In genomic region chr17:75406405-75406804, GRCm38 (mm10) we compare ENCODE assay signal across 11 mouse cellular contexts. TPM values are rescaled to one million over a fixed set of nuclear protein-coding genes. Genes with fewer than 3 reads are reported as not detected.
DNase-seq lines count a peak whose midpoint lies in the region; ATAC-seq and TF ChIP-seq lines count a peak whose summit lies in the region.
"Had no signal": no experiment of that assay in that cellular context is flagged by ENCODE, and none has a peak within 500 bp of the region (broad histone marks: within the 10 kb centered on the region; RNA-seq: fewer than 3 reads in every experiment).

No protein-coding gene starts in this region.

- no peaks in the 10 kb centered on the region for H3K9me3 ChIP-seq in intestine, postnatal 0 days (ENCODE audit: control insufficient read depth)
- H3K9me3 ChIP-seq in intestine, embryonic 15.5 days, result no peaks in the 10 kb centered on the region
- H3K9me3 ChIP-seq: forebrain, embryonic 13.5 days; lung, embryonic 15.5 days had no signal

- H3K9ac ChIP-seq in intestine, postnatal 0 days (ENCODE audit: low read depth, low read length), result no peak overlapping the region
- H3K9ac ChIP-seq in intestine, embryonic 15.5 days, result no peak overlapping the region
- H3K9ac ChIP-seq: forebrain, embryonic 13.5 days; lung, embryonic 15.5 days had no signal

- no peaks in the 10 kb centered on the region for H3K36me3 ChIP-seq in intestine, postnatal 0 days (ENCODE audit: control insufficient read depth, insufficient read depth)
- no peaks in the 10 kb centered on the region for H3K36me3 ChIP-seq in intestine, embryonic 15.5 days
- H3K36me3 ChIP-seq: lung, embryonic 15.5 days had no signal

- no peaks in the 10 kb centered on the region for H3K4me1 ChIP-seq in intestine, postnatal 0 days (replicated peaks; ENCODE audit: control insufficient read depth, insufficient read depth, low read length)
- no peaks in the 10 kb centered on the region for H3K4me1 ChIP-seq in intestine, embryonic 15.5 days (replicated peaks)
- H3K4me1 ChIP-seq: forebrain, embryonic 13.5 days; lung, embryonic 15.5 days had no signal

- peak; percentile 33 for DNase-seq in retina, postnatal 1 day
- no peak for DNase-seq in retina, embryonic 14.5 days (ENCODE audit: low spot score)
- DNase-seq in heart, postnatal 10 days, result peak; percentile 36 to 43
- peak; percentile 57 for DNase-seq in lung, postnatal 36 days
- DNase-seq in urinary bladder, adult 2 months (ENCODE audit: low spot score), result no peak
- no peak for DNase-seq in adrenal gland, adult 2 months
- DNase-seq: cerebellum, adult 9-10 months had no signal

- H3K27ac ChIP-seq in intestine, postnatal 0 days (ENCODE audit: low read depth, low read length), result no peak overlapping the region
- no peak overlapping the region for H3K27ac ChIP-seq in intestine, embryonic 15.5 days
- H3K27ac ChIP-seq: forebrain, embryonic 13.5 days; lung, embryonic 15.5 days had no signal

- intact Hi-C loops in heart, postnatal 10 days (cut with DNase I), result loop anchor here (10.0 kb wide), 2 partner anchors 128 to 208 kb away; no protein-coding TSS in a partner anchor

- H3K4me2 ChIP-seq in intestine, postnatal 0 days (replicated peaks; ENCODE audit: low read depth), result no peak overlapping the region
- no peak overlapping the region for H3K4me2 ChIP-seq in intestine, embryonic 15.5 days (replicated peaks)
- H3K4me2 ChIP-seq: forebrain, embryonic 13.5 days; lung, embryonic 15.5 days had no signal

- H3K4me3 ChIP-seq in intestine, postnatal 0 days (ENCODE audit: low read depth, low read length), result no peak overlapping the region
- no peak overlapping the region for H3K4me3 ChIP-seq in intestine, embryonic 15.5 days (replicated peaks)
- H3K4me3 ChIP-seq: forebrain, embryonic 13.5 days; lung, embryonic 15.5 days had no signal

- ATAC-seq in intestine, postnatal 0 days, result no peak
- no peak for ATAC-seq in intestine, embryonic 15.5 days
- ATAC-seq: forebrain, embryonic 13.5 days had no signal

- no peaks in the 10 kb centered on the region for H3K27me3 ChIP-seq in intestine, postnatal 0 days (replicated peaks; ENCODE audit: control insufficient read depth, insufficient read depth, low read length)
- H3K27me3 ChIP-seq in intestine, embryonic 15.5 days (replicated peaks), result no peaks in the 10 kb centered on the region
- H3K27me3 ChIP-seq: forebrain, embryonic 13.5 days; lung, embryonic 15.5 days had no signal

- WGBS in intestine, postnatal 0 days, result 48% methylated on average over 4 of the region's 4 CpGs
- 54% methylated on average over 4 of the region's 4 CpGs for WGBS in intestine, embryonic 15.5 days

- peak; percentile 67 for TF ChIP-seq CTCF in intestine, postnatal 0 days (IDR thresholded peaks at IDR 0.05; ENCODE audit: low read depth)

RNA-seq across cellular contexts. Expression of gene Rasgrp3, which starts 29.3 kb away (rescaled TPM):
- 5.1 and 7.4 TPM in 2 replicates for polyA plus RNA-seq in intestine, postnatal 0 days (2015; fragmentation: Nextera tagmentation; extraction: Ambion mirVana)
- 12.9 and 13.3 TPM in 2 replicates for polyA plus RNA-seq in intestine, embryonic 15.5 days (2015; fragmentation: Nextera tagmentation; extraction: Ambion mirVana)
- total RNA-seq in heart, postnatal 10 days (2021), result 10 to 100 TPM; 46.1 to 67.9 TPM
- polyA plus RNA-seq in urinary bladder, adult 2 months (2012; rRNA removed), result 6.4 and 8.3 TPM in 2 replicates
- total RNA-seq in adrenal gland, adult 2 months (2021), result 10 to 100 TPM; 12.5 to 19.9 TPM
- polyA plus RNA-seq in adrenal gland, adult 2 months (2012; rRNA removed), result 1.5 and 1.8 TPM in 2 replicates

Comparison
In these comparisons a context has a peak if more than half of its experiments do, and no peak if none do; other contexts are left out.
1. DNase-seq: peak in retina, postnatal 1 day (single experiment), heart, postnatal 10 days (2 of 2) and lung, postnatal 36 days (single experiment); none in retina, embryonic 14.5 days (single experiment), urinary bladder, adult 2 months (single experiment) and adrenal gland, adult 2 months (single experiment).